Mouse (Mus musculus) limb, embryonic 14.5 days (tissue): ENCODE data around the gene Gm20518. TPM values are rescaled to one million over a fixed set of nuclear protein-coding genes. Genes with fewer than 3 reads are reported as not detected.

Source experiments
- ATAC-seq: fragments of 200-750 bp; cut with Nextera tagmentation; 2 replicates; pipeline ENCODE4 v1.8.0; 2017; ENCODE audit warnings: low read depth, moderate number of reproducible peaks, moderate TSS enrichment; ENCODE audit not compliant: low FRiP score
- DNase-seq: peaks from one replicate; pipeline ENCODE4 v3.0.0-alpha.2; 2015; ENCODE audit warnings: low spot score
- H3K27ac ChIP-seq: fragments of 300-500 bp; sonication (generic); replicated peaks from 2 replicates; pipeline ENCODE4 v1.5.1; 2014; ENCODE audit warnings: low read depth, mild to moderate bottlenecking, low read length, moderate library complexity, mixed read lengths
- H3K27me3 ChIP-seq: fragments of 300-500 bp; sonication (generic); 2 replicates; pipeline ENCODE4 v1.6.1; 2014; ENCODE audit warnings: low read length, mixed read lengths; ENCODE audit not compliant: control insufficient read depth, insufficient read depth
- H3K36me3 ChIP-seq: fragments of 300-500 bp; sonication (generic); 2 replicates; pipeline ENCODE4 v1.6.1; 2014; ENCODE audit warnings: mild to moderate bottlenecking, low read length, moderate library complexity, mixed read lengths; ENCODE audit not compliant: control insufficient read depth, insufficient read depth
- H3K4me1 ChIP-seq: fragments of 300-500 bp; sonication (generic); 2 replicates; pipeline ENCODE4 v1.6.1; 2014; ENCODE audit warnings: antibody characterized with exemption, low read length, mixed read lengths; ENCODE audit not compliant: control insufficient read depth, insufficient read depth
- H3K4me2 ChIP-seq: fragments of 300-500 bp; sonication (generic); replicated peaks from 2 replicates; pipeline ENCODE4 v1.6.1; 2014; ENCODE audit warnings: low read depth, mild to moderate bottlenecking, low read length, moderate library complexity; ENCODE audit not compliant: severe bottlenecking
- H3K4me3 ChIP-seq: fragments of 300-500 bp; sonication (generic); replicated peaks from 2 replicates; pipeline ENCODE4 v1.5.1; 2014; ENCODE audit warnings: low read length
- H3K9ac ChIP-seq: fragments of 300-500 bp; sonication (generic); 2 replicates; pipeline ENCODE4 v1.6.1; 2014; ENCODE audit warnings: mild to moderate bottlenecking, low read depth, low read length, moderate library complexity; ENCODE audit not compliant: severe bottlenecking
- H3K9me3 ChIP-seq: fragments of 300-500 bp; sonication (generic); 2 replicates; pipeline ENCODE4 v1.6.1; 2016; ENCODE audit warnings: low read length; ENCODE audit not compliant: control insufficient read depth
- POLR2A ChIP-seq: fragments of 200-500 bp; IDR thresholded peaks from 2 replicates; pipeline ENCODE4 v1.8.0; 2012; ENCODE audit warnings: inconsistent platforms, mild to moderate bottlenecking, moderate library complexity, borderline replicate concordance; ENCODE audit not compliant: insufficient read depth, insufficient read length; ENCODE audit errors: extremely low read depth
- WGBS: fragments of 180-500 bp; shearing (Covaris S2); extraction: QIAGEN DNeasy Blood & Tissue Kit; methylation state at CpG from one replicate; pipeline ENCODE4 v1.1.7; 2014; 5-methylcytosine and 5-hydroxymethylcytosine counted together
- polyA plus RNA-seq, 2 experiments: library from polyadenylated mRNA; depleted of rRNA in 1 of 2; stranded (reverse) in 1 of 2; unstranded in 1 of 2; fragments of >200 nt; fragmentation: Nextera tagmentation in 1 of 2; extraction: Ambion mirVana in 1 of 2; gene quantifications; 2 replicates each; pipeline versions ENCODE4 v1.2.1 to v1.2.3; 2012 to 2014

Gene Gm20518
- polyA plus RNA-seq, 2 experiments: 0.22 to 2.1 TPM

GRCm38 (mm10) chr16:17806581-17807191 lies 84.8 kb downstream of the Gm20518 start:
- peaks cover 90% of the 10 kb centered on the region for H3K4me1 ChIP-seq
- WGBS: 9% methylated on average over 47 of the region's 50 CpGs

GRCm38 (mm10) chr16:17804982-17805381 lies 86.5 kb downstream of the Gm20518 start:
- no peak for TF ChIP-seq POLR2A
- WGBS: 30% methylated on average over 7 of the region's 7 CpGs
- Histone ChIP-seq H3K9ac (no peak overlapping the region), H3K27ac (no peak overlapping the region), H3K4me2 (peak overlapping the region; percentile 44), H3K4me3 (peak overlapping the region; percentile 19), H3K9me3 (no peaks in the 10 kb centered on the region), H3K27me3 (peaks cover 12% of the 10 kb centered on the region; the same call in 1 of the 2 replicates), H3K4me1 (peaks cover 95% of the 10 kb centered on the region), H3K36me3 (peaks cover 64% of the 10 kb centered on the region)
- no peak for DNase-seq
- no peak for ATAC-seq

More at GRCm38 (mm10) chr16:17806581-17807191, 84.8 kb downstream of the Gm20518 start:
- DNase-seq: no peak
- peak overlapping the region; percentile 65 for H3K4me2 ChIP-seq
- TF ChIP-seq POLR2A: no peak
- H3K4me3 ChIP-seq: peak overlapping the region; percentile 32
- H3K27ac ChIP-seq: peak overlapping the region; percentile 75
- H3K27me3 ChIP-seq: peaks cover 12% of the 10 kb centered on the region; the same call in 1 of the 2 replicates
- no peak for ATAC-seq
- peak overlapping the region; percentile 67 for H3K9ac ChIP-seq
- no peaks in the 10 kb centered on the region for H3K9me3 ChIP-seq
- peaks cover 64% of the 10 kb centered on the region for H3K36me3 ChIP-seq

GRCm38 (mm10) chr16:17804449-17804912 lies 87.0 kb downstream of the Gm20518 start:
- TF ChIP-seq POLR2A: no peak
- H3K9me3 ChIP-seq: no peaks in the 10 kb centered on the region
- peak overlapping the region; percentile 44 for H3K4me2 ChIP-seq
- H3K36me3 ChIP-seq: peaks cover 68% of the 10 kb centered on the region
- peak overlapping the region; percentile 2; the same call in 1 of the 2 replicates for H3K27ac ChIP-seq
- WGBS: 5% methylated on average over 33 of the region's 33 CpGs
- peak overlapping the region; percentile 19 for H3K4me3 ChIP-seq
- peak overlapping the region; percentile 36; the same call in 1 of the 2 replicates for H3K9ac ChIP-seq
- DNase-seq (peak; percentile 58), ATAC-seq (peak; percentile 41; the same call in 1 of the 2 replicates)
- H3K27me3 ChIP-seq: peaks cover 12% of the 10 kb centered on the region; the same call in 1 of the 2 replicates
- H3K4me1 ChIP-seq: peaks cover 96% of the 10 kb centered on the region

DNA sequence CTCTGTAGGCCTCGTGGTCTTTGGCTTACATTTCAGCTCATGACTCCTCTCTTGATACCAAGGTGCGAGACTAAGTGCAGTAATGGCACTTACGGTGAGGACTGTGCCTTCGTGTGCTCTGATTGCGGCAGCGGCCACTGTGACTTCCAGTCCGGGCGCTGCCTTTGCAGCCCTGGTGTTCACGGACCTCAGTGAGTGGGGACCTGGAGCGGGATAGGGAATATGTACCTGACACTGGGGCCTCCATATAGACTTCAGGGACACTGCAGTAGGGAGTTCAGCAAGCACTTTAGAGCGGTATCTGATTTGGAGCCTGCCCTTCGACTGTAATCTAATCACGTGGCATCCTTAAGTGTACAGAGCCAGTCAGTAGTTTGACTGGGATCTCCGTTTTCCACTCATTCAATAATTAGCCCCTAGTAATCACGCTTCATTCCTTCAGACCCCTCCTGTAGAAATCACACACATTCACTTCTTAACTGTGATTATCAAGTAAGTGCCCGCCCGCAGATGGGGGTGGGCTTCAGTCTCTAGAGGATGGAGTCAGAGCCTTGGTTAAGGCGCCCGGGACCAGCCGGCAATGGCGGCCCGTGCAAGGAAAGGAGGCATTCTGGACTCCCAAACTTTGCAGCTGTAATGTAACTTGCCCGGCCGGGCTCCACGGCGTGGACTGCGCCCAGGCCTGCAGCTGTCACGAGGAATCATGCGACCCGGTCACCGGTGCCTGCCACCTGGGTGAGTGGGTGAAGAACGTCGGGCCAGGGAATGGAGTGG lies 87.6 kb downstream of the Gm20518 start:
- WGBS: 27% methylated on average over 31 of the region's 33 CpGs
- peak overlapping the region; percentile 24 for H3K4me3 ChIP-seq
- peak overlapping the region; percentile 44 for H3K4me2 ChIP-seq
- DNase-seq (no peak), ATAC-seq (no peak)
- H3K27ac ChIP-seq: peak overlapping the region; percentile 2; the same call in 1 of the 2 replicates
- no peak for TF ChIP-seq POLR2A
- peak overlapping the region; percentile 36; the same call in 1 of the 2 replicates for H3K9ac ChIP-seq
- H3K4me1 ChIP-seq: peaks cover 96% of the 10 kb centered on the region
- peaks cover 12% of the 10 kb centered on the region; the same call in 1 of the 2 replicates for H3K27me3 ChIP-seq
- H3K36me3 ChIP-seq: peaks cover 64% of the 10 kb centered on the region
- H3K9me3 ChIP-seq: no peaks in the 10 kb centered on the region

DNA sequence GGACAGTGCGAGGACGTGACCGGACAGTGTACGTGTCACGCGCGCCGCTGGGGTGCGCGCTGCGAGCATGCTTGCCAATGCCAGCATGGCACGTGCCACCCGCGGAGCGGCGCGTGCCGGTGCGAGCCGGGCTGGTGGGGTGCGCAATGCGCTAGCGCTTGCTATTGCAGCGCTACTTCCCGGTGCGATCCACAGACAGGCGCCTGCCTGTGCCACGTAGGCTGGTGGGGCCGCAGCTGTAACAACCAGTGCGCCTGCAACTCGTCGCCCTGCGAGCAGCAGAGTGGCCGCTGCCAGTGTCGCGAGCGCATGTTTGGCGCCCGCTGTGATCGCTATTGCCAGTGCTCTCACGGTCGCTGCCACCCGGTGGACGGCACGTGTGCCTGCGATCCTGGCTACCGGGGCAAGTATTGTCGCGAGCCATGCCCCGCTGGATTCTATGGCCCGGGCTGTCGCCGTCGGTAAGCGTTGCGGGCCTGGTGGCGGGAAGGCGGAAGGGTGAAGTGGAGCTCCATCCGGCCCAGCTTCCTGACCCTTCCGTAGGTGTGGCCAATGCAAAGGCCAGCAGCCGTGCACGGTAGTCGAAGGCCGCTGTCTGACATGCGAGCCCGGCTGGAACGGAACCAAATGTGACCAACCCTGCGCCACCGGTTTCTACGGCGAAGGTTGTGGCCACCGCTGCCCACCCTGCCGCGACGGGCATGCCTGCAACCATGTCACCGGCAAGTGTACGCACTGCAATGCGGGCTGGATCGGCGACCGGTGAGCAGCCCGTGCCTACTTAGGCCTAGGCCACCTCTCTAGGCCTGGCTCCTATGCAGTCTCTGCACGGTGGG lies 88.4 kb downstream of the Gm20518 start:
- peaks cover 12% of the 10 kb centered on the region; the same call in 1 of the 2 replicates for H3K27me3 ChIP-seq
- no peak for TF ChIP-seq POLR2A
- H3K27ac ChIP-seq: no peak overlapping the region
- 10% methylated on average over 69 of the region's 83 CpGs for WGBS
- peaks cover 91% of the 10 kb centered on the region for H3K4me1 ChIP-seq
- peak overlapping the region; percentile 41 for H3K4me2 ChIP-seq
- H3K36me3 ChIP-seq: peaks cover 58% of the 10 kb centered on the region
- DNase-seq (no peak), ATAC-seq (no peak)
- H3K9me3 ChIP-seq: no peaks in the 10 kb centered on the region
- peak overlapping the region; percentile 24 for H3K4me3 ChIP-seq
- peak overlapping the region; percentile 34 for H3K9ac ChIP-seq
